Mouse (Mus musculus): ENCODE results near the gene Fbxo30. TPM values are rescaled to one million over a fixed set of nuclear protein-coding genes. Genes with fewer than 3 reads are reported as not detected.
A peak's percentile ranks its signal among the peaks of the same experiment; 100 is the strongest.
"Not testable (repeated sequence)": the region's sequence is repeated elsewhere in the genome, so short reads cannot be mapped to it uniquely, and the experiment has no call there.

Fbxo30 gene
- total RNA-seq (2021) = 10 to 100 TPM; 36.1 to 38.7 TPM

DNA sequence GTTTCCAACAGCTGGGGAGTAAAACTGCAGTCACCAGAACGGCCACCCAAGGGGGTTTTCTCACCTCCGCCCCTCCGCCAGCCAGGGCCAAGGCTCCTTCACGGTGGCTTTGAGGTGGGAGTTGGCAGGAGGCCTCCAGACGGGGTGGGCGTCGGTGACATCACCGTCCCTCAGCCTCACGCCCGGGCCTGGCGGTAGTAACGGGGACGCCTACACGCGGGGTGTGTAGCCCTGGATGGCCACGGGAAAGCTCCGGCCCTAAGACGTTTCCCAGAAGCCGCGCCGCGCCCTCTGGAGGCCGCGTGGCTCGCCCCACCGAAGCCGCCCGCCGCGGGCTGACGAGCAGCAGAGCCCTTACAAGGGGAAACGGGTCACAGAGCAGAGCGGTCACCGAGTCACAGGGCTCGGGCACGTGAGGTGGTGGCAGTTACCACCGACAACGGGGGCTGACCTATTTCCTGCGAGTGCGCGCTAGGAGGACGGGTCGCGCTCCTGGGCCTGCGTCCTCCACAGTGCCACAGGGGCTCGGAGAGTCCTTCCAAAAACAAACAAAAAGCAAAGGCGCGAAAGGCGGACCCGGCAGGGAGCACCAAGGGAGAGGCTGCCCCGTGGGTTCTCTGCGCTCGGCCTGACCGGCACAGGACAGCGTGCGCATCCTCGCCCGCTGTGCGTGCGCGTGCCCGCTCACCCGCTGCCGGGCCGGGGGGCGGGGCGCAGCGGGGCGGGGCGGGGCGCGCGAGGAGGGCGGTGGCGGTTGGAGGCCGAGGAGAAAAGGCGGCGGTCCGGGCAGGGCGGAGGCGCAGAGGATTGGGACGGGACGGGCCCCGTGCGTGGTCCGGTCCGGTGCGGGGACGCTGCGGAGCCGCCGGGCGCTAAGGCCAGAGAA, at the start of gene Fbxo30:
Gene Fbxo30 (plus strand): TSS at position 753 of the 886 bp plus-strand sequence.
- DNase-seq = peak; percentile 94

DNA sequence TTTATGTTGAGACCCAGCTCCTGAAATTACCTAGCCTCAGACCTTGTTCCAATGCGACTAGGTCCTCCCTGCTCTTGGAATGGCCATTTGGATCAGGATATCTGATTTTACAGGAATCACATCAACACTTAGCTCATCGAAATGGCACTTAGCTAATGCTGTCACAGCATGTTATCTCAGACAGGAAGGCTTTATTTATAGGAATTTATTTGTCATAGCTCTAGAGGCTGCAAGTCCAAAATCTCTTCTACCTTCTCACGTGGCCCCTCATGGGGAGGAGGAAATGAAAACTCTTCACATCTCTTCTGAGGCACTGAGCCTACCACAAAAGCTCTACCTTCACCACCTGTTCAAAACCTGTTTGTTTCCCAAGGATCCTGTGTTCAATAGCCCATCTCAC, 47.9 kb upstream of the Fbxo30 start:
- no peak for DNase-seq

DNA sequence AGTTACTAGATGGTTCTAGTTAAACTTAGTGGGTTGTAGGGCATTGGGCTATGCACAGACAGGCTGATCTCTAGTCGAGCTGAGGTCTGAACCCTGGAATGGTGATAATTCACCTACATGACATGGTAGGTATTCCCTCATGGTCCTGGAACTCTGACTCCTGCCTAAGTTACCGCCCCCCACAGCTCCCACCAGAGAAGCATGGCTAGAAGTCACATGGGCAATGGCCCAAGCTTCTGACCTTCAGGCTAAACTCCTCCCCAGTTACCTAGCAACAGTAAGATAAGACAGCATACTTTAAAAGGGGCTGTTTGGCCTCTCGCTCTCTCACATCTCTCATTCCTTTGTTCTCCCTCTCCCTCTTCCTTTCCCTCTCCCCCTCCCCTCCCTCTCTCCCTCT, 38.1 kb upstream of the Fbxo30 start:
- DNase-seq = not testable (repeated sequence)

DNA sequence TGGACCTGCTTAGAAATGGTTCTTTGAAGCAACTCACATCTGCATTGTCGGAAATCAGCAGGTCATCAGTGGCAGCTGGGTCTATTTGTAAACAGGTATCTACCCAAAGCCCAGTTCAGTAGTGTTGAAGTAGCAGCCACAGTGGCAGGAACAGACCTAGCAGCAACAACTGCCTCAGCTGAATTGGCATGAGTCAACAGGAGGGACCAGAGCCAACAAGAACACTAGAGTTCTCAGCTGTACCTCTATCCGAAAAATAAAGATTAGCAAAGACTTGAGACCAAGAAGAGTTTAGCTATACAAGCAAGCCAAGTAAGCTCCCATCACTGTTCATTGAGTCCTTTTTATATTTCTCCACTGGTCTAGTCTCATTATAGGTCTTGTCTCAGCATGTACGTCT, 32.9 kb upstream of the Fbxo30 start:
- DNase-seq = no peak

DNA sequence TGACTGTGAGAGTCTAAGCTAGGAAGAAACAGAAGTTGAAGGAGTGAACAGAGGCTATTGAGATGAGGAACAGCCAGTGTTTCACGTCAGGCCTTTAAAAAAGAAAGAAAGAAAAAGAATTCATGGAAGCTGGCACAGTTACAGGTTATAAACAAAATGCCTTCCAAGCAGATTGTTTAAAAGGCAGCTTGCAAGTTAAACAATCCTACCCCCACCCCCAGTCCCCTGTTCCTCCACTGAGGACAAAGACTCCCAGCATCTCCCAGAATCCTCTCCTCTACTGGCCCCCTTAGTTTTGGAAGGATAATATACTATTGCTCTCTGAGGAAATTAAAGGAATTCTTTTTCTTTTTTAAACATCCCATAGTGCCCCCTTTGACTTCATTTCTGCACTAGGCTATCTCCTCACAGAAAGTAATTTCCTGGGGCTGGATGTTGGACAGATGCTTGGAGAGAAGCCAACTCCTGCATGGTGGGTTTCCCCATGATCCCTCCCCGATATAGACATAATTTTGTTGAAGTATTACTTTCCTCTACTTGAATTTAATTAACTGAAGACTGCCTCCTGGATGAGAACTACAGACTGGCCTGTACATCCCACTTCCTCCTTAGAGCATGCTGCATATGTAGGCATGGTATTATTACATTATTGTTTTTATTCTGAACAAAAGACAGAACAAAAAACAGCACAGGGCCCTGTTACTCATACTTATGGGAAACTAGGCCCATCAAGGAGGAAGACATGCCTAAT, 30.7 kb upstream of the Fbxo30 start:
- no peak for DNase-seq

DNA sequence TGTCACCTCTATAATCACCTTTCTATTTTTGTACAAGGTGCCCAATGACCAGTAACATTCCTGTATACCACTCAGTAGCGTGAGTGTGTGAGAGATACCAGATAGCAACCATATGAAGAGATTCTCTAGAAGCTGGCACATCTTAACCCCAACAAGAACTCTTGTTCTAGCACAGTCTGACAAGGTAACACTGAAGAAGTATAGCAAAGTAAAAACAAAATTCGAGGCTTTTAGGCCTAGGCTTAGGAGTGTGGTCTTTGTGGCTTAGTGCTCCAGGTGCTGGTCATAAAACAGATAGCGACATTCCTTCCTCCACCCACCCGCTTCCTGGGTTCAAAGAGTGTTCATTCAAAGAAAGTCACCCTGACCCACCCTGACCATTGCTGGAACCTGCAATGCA, 27.5 kb upstream of the Fbxo30 start:
- DNase-seq = not testable (repeated sequence)

DNA sequence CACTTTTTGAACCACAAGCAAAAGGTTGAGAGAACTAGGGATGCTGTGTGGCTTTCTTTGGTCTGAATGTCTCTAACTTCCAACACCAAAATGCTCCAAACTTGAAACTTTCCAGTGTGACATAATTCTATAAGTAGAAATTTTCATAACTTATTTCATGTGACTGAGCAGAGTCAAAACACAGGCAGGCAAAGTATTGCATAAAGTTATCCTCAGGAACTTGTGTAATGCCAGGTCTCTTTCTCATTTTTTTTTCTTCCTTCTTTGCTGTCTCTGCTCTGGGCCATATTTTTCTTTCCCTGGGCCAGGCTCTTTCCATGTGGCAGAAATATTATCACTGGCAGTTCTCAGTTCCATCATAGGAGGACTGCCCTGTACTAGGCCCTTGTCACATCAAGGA, 21.0 kb upstream of the Fbxo30 start:
- DNase-seq = no peak

DNA sequence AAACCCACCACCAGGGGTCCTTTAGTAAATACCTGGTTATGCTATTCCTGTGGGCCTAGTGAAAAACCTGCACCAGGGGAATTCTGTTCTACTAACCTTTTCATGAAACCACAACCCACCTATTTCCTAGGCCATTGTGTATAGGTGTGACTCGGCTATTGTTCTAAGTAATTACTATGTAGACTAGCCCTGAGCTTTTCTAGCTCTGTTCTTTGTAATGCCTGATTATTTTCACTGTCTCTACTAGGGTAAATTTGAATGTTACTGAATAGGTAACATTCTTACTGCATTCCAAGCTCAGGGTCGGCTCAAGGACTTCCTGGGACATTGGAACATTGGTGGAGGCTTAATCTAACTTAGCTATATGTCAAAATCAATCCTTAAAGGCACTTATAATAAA, 18.8 kb upstream of the Fbxo30 start:
- DNase-seq = not testable (repeated sequence)

DNA sequence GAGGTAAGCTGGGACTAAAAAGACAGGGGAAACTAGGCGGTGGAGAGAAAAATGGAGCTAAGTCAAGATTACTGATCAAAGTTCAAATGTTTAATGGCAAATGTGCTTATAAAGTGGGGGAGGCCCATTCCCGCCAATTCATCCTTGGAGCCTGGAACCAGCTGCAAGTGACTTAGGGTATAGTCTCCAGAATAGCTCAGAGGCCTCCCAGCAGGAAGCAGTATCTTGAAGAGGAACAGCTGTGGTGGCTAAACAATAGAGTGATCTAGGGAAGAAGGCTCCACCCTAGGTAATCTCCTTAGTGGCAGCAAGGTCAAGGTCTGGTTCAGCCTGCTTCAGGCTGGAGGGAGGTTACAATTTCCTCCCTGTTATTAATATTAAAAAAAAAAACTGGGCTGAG, 17.3 kb upstream of the Fbxo30 start:
- DNase-seq = not testable (repeated sequence)

DNA sequence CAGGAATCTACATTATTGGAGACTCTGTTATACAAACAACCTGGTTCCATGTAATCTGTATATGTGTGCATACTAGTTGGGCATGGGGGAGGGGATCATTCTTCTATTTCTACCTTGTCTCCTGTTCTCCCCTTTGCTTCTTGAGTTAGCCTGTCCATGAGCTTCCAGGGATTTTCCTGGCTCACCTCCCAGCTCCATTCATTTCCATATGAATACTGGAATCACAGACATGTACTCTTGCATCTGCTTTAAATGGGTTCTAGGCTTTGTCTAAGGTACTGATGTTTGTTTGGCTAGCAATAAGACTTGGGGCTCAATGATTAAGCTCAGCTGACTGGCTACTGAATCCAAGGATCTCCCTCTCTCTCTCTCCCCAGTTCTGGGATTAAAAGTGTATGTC, 12.0 kb upstream of the Fbxo30 start:
- DNase-seq = no peak

DNA sequence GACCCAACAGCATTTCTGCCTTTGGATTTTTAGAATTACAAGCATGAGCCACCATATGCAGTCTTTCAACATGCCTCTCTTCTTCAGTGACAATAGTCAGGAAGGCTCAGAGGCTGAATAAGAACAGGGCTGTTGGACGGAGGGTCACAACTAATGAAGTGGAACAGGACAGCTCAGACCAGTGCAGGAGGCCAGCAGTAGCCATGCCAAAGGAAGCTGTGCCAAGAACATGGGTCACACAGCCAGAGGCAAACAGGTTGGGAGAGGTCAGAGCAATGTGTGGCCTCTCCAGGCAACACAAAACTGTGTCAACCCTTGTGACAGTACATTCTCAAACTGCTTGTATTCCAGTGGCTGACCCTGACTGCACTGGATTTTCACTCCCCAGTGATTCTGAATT, 6.7 kb upstream of the Fbxo30 start:
- no peak for DNase-seq

DNA sequence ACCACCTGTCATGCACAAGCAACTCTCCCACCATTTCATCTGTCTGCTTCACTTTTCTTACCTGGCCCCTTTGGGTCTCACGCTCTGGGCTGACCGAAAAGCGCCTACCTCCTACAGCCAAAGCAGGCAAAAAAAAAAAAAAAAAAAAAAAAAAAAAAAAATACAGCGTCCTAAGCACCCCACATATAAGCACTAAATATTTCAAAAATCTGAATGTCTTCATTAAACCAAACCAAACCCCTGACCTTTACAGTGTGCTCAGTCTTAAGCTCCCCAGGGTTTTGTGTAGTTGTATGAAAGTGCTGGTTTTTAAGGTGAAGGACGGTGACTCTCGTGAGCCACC, 924 bp upstream of the Fbxo30 start:
- DNase-seq = no peak

DNA sequence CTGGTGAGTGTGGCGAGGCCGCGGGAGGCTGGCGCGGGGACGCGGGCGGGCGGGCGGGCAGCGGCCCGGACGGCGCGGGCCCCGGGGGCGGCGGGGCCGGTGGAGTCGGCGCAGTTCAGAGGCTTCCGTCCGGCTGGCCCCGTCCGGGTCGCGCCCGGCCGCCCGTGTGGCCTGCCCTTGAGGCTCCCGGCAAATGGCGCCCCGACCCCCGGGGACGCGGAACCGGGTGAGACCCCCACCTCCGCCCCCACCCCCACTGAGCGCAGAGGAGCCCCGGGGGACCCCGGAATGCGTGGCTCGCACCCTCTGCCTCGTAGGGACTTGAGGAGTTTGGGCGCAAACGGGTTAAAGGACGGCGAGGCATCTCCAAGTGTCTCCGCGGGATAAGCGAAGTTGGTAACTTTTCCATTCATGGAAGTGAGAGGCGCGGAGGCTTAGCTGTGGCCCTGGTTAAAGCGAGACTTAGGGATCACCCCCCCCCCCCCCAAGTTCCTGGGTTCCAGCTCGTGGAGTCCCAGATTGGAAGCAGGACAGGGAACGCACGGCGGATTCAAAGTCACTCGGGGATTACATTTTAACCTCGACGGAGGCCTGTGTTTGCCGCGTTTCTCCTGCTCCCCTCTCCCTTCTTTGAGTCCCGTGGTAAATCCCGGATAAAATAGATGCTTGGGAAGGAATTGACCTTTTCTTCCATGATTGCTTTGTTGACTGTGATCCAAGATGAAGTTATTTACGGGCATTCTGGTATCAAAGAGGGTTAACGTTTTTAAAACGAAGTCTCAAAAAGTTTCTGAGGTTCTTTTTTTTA, 572 bp downstream of the Fbxo30 start:
- peak; percentile 52 for DNase-seq

DNA sequence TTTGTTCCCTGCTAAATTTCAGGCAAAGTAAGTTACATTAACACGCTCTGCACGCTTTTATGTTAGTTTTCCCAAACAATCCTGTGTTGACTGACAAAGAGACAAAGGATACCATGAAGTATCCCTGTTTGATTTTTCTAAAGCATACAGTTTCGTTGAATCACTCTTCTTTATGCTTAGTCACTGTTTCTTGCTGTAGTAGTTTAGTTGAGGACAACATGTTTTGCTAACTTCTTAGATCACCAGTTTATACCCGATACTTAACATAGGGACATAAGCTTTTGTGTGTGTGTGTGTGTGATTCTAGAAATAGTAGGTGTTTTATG, 1.1 kb downstream of the Fbxo30 start:
- no peak for DNase-seq

DNA sequence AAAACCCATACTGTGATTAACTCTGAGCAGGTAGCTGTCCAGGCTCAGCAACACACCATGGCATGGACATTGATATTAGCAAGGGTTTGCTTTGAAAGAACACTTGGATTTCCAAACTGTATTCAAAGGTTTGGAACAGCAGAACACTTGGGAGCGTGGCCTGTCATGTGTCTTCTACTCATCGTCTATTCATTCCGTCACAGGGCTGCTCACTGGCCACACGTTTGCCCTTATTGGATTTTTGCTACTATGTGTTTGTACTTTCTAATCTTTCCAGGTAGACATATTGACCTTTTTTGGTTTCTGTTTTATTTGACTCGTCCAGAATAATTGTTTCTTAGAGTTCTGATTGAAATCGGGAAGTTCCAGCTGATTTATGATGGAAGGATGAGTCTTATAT, 17.3 kb downstream of the Fbxo30 start:
- DNase-seq = no peak

DNA sequence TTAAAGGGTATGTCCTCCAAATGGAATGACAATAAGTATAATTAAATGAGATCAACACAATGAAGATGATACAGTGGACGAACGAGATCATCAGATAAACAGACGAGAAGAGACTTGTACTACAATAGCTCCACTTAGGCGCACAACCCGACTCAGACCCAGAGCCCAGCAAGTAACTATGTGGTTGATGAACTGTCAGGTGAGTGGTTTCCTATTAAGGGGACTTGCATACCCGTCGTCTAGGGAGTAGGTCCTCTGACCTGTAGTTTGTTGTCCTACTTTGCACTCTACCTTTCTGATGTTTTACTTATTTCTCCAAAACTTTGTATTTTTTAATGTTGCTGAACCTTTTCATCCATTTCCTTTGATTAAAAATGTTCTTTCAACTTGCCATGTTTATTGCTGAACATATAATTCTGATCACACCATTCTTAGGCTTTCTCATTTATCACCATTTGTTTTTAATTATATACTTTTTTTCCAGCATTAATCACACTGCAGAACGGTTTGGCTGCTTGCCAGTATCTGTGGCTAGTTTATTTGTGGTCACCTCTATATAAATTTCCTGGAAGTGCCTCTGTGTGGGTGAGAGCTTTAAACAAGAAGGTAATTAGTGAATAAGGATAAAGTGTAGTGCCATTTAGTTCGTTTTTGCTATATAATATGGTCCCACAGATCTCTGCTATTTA, 24.4 kb downstream of the Fbxo30 start:
- peak; percentile 22 for DNase-seq

DNA sequence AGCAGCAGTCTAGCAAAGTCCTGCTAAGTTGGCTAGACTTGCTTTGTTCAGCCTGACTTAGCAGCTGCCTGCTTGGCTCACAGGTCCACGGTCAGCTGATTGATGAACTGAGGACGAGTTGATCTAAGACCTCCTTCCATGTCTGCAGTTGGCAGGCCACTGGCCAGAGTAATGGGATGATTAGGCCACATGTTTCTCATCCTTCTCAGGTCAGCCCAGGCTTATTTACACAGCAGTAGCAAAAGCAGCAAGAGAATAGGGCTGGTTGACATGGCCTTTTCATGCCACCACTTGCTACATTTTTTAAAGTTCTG, 24.9 kb downstream of the Fbxo30 start:
- DNase-seq = peak; percentile 20

DNA sequence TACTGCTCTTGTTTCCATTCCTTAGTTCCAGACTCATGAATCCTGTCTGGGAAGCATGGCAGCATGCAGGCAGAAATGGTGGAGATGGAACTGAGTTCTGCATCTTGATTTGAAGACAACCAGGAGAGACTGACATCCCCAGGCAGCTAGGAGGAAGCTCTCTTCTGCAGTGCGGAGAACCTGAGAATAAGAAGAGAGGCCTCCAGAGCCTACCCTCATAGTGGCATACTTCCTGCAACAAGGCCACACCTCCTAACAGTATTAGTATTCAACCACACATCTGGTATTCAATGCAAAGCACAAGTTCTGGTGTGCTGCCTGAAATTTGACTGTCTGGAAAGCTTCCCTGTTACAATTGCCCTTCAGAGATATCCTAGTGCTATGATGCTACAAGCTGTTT, 28.7 kb downstream of the Fbxo30 start:
- DNase-seq = no peak

DNA sequence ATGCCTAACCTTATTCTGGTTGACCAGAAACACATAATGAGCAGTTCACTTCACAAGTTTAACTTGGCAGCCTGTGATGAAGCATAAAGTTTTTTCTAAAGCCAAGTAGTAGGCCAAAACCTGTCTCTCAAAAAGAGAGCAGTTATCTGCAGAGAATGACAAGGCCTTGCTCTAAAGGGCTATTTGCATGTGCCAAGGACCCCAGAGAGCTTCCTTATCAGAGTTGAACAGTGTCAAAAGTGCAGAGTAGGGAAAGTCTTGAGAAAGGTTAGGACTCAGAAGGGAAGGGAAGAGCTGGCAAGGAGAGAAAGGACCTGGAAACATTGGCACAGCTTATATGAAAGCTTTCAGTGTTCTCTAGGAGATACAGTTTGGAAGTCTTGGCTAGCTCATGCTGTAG, 29.4 kb downstream of the Fbxo30 start:
- no peak for DNase-seq

DNA sequence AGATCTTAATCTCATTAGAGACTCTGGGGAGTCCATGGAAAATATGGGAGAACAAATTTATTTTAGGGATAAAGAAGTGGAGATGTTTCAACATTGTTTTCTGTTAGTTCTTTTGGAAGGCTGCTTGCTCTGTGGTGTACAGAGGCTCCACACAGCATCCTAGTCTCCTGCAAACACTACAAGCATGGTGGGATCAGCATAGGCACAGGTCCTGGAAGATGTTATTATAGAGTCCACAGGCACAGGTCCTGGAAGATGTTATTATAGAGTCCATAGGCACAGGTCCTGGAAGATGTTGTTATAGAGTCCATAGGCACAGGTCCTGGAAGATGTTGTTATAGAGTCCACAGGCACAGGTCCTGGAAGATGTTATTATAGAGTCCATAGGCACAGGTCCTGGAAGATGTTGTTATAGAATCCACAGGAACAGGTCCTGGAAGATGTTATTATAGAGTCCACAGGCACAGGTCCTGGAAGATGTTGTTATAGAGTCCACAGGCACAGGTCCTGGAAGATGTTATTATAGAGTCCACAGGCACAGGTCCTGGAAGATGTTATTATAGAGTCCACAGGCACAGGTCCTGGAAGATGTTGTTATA, 36.8 kb downstream of the Fbxo30 start:
- not testable (repeated sequence) for DNase-seq

DNA sequence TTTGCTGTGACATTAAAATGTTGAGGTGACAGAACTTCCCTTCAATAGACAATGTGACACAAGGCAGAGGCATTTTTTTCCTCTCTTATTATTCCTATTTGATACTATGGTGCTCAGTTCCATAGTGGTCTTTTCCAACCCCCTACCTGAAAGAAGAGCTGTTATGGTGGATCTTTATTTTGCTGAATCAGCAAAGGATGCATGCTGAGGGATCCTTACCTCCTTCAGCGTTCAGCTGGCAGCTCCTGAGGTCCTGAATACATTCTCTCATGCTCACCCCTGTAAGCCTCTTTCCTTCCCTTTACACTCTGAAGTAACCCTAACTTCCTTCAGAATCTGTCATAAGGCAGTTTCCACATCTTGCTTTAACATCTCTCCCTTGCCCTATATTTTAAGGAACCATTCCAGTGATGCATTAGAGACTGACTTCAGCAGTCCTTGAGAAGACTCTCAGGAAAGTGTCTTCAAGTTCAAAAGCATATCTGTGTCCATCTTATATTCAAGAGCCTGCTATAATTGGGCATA, 38.4 kb downstream of the Fbxo30 start:
- DNase-seq = no peak

DNA sequence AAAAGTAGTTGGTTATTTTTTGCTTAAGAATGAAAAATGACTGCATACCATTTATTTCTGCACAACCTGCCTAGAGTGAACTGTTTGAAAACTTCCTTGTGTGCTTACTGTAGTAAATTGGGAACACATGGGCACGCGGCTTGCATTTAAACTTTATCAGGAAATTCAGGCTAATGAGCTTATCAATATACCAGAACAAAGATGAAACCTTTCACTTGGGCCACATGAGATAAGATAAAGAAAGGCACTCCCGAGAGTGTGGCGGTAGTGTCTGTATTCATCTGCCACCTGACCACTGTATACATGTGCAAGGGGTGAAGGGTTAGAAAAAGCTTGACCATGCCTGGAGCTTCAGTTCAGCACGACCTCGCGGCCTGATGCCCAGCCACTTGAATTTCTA, 41.2 kb downstream of the Fbxo30 start:
- no peak for DNase-seq
